ENCODE assay signal across 26 mouse cellular contexts in genomic region chr17:74580738-74581137, GRCm38 (mm10). TPM values are rescaled to one million over a fixed set of nuclear protein-coding genes. Genes with fewer than 3 reads are reported as not detected.
DNase-seq lines count a peak whose midpoint lies in the region; ATAC-seq and TF ChIP-seq lines count a peak whose summit lies in the region.
"Had no signal": no experiment of that assay in that cellular context is flagged by ENCODE, and none has a peak within 500 bp of the region (broad histone marks: within the 10 kb centered on the region; RNA-seq: fewer than 3 reads in every experiment).

No protein-coding gene starts in this region.

- no peak overlapping the region for H3K27ac ChIP-seq in liver, postnatal 0 days (ENCODE audit: low read depth)
- H3K27ac ChIP-seq in liver, embryonic 12.5 days: no peak overlapping the region
- no peak overlapping the region for H3K27ac ChIP-seq in lung, postnatal 0 days (ENCODE audit: low read length)
- H3K27ac ChIP-seq in stomach, postnatal 0 days (replicated peaks): no peak overlapping the region
- H3K27ac ChIP-seq: embryonic facial prominence, embryonic 12.5 days; embryonic facial prominence, embryonic 15.5 days; heart, adult 2 months; heart, embryonic 10.5 days; heart, embryonic 13.5 days; hindbrain, embryonic 14.5 days; hindbrain, postnatal 0 days had no signal

- H3K4me3 ChIP-seq in liver, postnatal 0 days (ENCODE audit: low read depth, low read length): no peak overlapping the region
- H3K4me3 ChIP-seq in liver, embryonic 12.5 days: no peak overlapping the region
- H3K4me3 ChIP-seq in lung, postnatal 0 days (ENCODE audit: low read depth, low read length): no peak overlapping the region
- no peak overlapping the region for H3K4me3 ChIP-seq in stomach, postnatal 0 days (ENCODE audit: low read depth, low read length)
- H3K4me3 ChIP-seq: embryonic facial prominence, embryonic 12.5 days; embryonic facial prominence, embryonic 15.5 days; heart, adult 2 months; heart, embryonic 10.5 days; heart, embryonic 13.5 days had no signal

- H3K4me1 ChIP-seq in liver, postnatal 0 days (ENCODE audit: insufficient read depth): no peaks in the 10 kb centered on the region
- no peaks in the 10 kb centered on the region for H3K4me1 ChIP-seq in liver, embryonic 12.5 days
- no peaks in the 10 kb centered on the region for H3K4me1 ChIP-seq in lung, postnatal 0 days (ENCODE audit: insufficient read depth, low read depth, low read length)
- H3K4me1 ChIP-seq in stomach, postnatal 0 days (replicated peaks; ENCODE audit: control insufficient read depth, insufficient read depth): no peaks in the 10 kb centered on the region
- H3K4me1 ChIP-seq: embryonic facial prominence, embryonic 12.5 days; embryonic facial prominence, embryonic 15.5 days; heart, embryonic 10.5 days had no signal

- 65% methylated on average over 1 of the region's 1 CpGs for WGBS in liver, postnatal 0 days (ENCODE audit: insufficient replicate concordance)
- WGBS in liver, embryonic 12.5 days (ENCODE audit: insufficient replicate concordance): 75% methylated on average over 1 of the region's 1 CpGs
- 56% methylated on average over 1 of the region's 1 CpGs for WGBS in lung, postnatal 0 days
- WGBS in stomach, postnatal 0 days: 79% methylated on average over 1 of the region's 1 CpGs

- TF ChIP-seq EP300 in liver, postnatal 0 days (IDR thresholded peaks at IDR 0.05; ENCODE audit: low read depth): no peak
- no peak for TF ChIP-seq EP300 in lung, postnatal 0 days (IDR thresholded peaks at IDR 0.05)
- TF ChIP-seq EP300 in stomach, postnatal 0 days (optimal IDR thresholded peaks at IDR 0.05): no peak

- H3K27me3 ChIP-seq in liver, postnatal 0 days (ENCODE audit: insufficient read depth, low read length): no peaks in the 10 kb centered on the region
- H3K27me3 ChIP-seq in liver, embryonic 12.5 days (replicated peaks): no peaks in the 10 kb centered on the region
- no peaks in the 10 kb centered on the region for H3K27me3 ChIP-seq in lung, postnatal 0 days (replicated peaks; ENCODE audit: insufficient read depth, low read length)
- H3K27me3 ChIP-seq in stomach, postnatal 0 days (ENCODE audit: control insufficient read depth, insufficient read depth, low read length): no peaks in the 10 kb centered on the region
- H3K27me3 ChIP-seq: embryonic facial prominence, embryonic 12.5 days; embryonic facial prominence, embryonic 15.5 days; heart, embryonic 13.5 days had no signal

- H3K9me3 ChIP-seq in liver, postnatal 0 days (ENCODE audit: low read length): no peaks in the 10 kb centered on the region
- H3K9me3 ChIP-seq in liver, embryonic 12.5 days (replicated peaks): no peaks in the 10 kb centered on the region
- H3K9me3 ChIP-seq in lung, postnatal 0 days (ENCODE audit: low read length): no peaks in the 10 kb centered on the region
- H3K9me3 ChIP-seq in stomach, postnatal 0 days (ENCODE audit: control insufficient read depth, low read length): no peaks in the 10 kb centered on the region
- H3K9me3 ChIP-seq: embryonic facial prominence, embryonic 12.5 days; embryonic facial prominence, embryonic 15.5 days; heart, embryonic 10.5 days; heart, embryonic 13.5 days had no signal

- DNase-seq in liver, postnatal 0 days: no peak
- peak; percentile 18 for DNase-seq in adipocyte (ENCODE audit: low spot score)
- peak; percentile 69 for DNase-seq in lung, postnatal 0 days (ENCODE audit: low spot score)
- DNase-seq in lung, postnatal 36 days: peak; percentile 73
- DNase-seq in stomach, postnatal 0 days (ENCODE audit: low spot score): no peak
- DNase-seq: adrenal gland, postnatal 10 days; adrenal gland, postnatal 36 days; cerebellum, adult 11 months; cerebellum, adult 2 months; cerebellum, adult 9-11 months; cerebellum, postnatal 25 days; forebrain, postnatal 0 days; gastrocnemius, postnatal 36 days; heart, adult 2 months; heart, postnatal 14 days; heart, postnatal 4 days had no signal

- no peak overlapping the region for H3K9ac ChIP-seq in liver, postnatal 0 days (replicated peaks)
- no peak overlapping the region for H3K9ac ChIP-seq in liver, embryonic 12.5 days
- no peak overlapping the region for H3K9ac ChIP-seq in lung, postnatal 0 days (replicated peaks; ENCODE audit: low read depth)
- H3K9ac ChIP-seq in stomach, postnatal 0 days (ENCODE audit: low read length): no peak overlapping the region
- H3K9ac ChIP-seq: embryonic facial prominence, embryonic 12.5 days; embryonic facial prominence, embryonic 15.5 days; forebrain, postnatal 0 days; heart, embryonic 13.5 days; hindbrain, embryonic 14.5 days had no signal

- ATAC-seq in liver, postnatal 0 days: peak; percentile 31; the same call in 1 of the 2 replicates
- no peak for ATAC-seq in liver, embryonic 12.5 days
- ATAC-seq in lung, postnatal 0 days: peak; percentile 86
- ATAC-seq in stomach, postnatal 0 days (ENCODE audit: low FRiP score, low TSS enrichment): no peak
- ATAC-seq: activated CD4-positive, CD25-positive, alpha-beta regulatory T cell, adult 4 months; CD4-positive, CD25-positive, alpha-beta regulatory T cell, adult 4 months; forebrain, embryonic 14.5 days; forebrain, postnatal 0 days; hindbrain, postnatal 0 days had no signal

- peaks cover 23% of the 10 kb centered on the region for H3K36me3 ChIP-seq in liver, postnatal 0 days (replicated peaks; ENCODE audit: insufficient read depth, low read length)
- H3K36me3 ChIP-seq in liver, embryonic 12.5 days: peaks cover 45% of the 10 kb centered on the region
- H3K36me3 ChIP-seq in lung, postnatal 0 days (ENCODE audit: insufficient read depth, low read length): peaks cover 12% of the 10 kb centered on the region; the same call in 1 of the 2 replicates
- peaks cover 8% of the 10 kb centered on the region for H3K36me3 ChIP-seq in stomach, postnatal 0 days (ENCODE audit: control insufficient read depth, insufficient read depth, low read length)

- H3K4me2 ChIP-seq in liver, postnatal 0 days (ENCODE audit: low read depth, low read length): no peak overlapping the region
- H3K4me2 ChIP-seq in liver, embryonic 12.5 days: no peak overlapping the region
- H3K4me2 ChIP-seq in lung, postnatal 0 days (replicated peaks; ENCODE audit: low read depth, low read length): no peak overlapping the region
- no peak overlapping the region for H3K4me2 ChIP-seq in stomach, postnatal 0 days (replicated peaks; ENCODE audit: low read depth)
- H3K4me2 ChIP-seq: embryonic facial prominence, embryonic 12.5 days; embryonic facial prominence, embryonic 15.5 days; heart, embryonic 13.5 days; hindbrain, embryonic 14.5 days had no signal

- TF ChIP-seq CTCF in liver, postnatal 0 days (IDR thresholded peaks at IDR 0.05; ENCODE audit: low read depth): no peak
- TF ChIP-seq CTCF in lung, postnatal 0 days (IDR thresholded peaks at IDR 0.05): no peak
- no peak for TF ChIP-seq CTCF in stomach, postnatal 0 days (IDR thresholded peaks at IDR 0.05; ENCODE audit: low read depth)

RNA-seq across cellular contexts. Expression of gene Birc6, which starts 52.6 kb away (rescaled TPM):
- 31.2 and 40.6 TPM in 2 replicates for polyA plus RNA-seq in liver, postnatal 0 days (2015; fragmentation: Nextera tagmentation; extraction: Ambion mirVana)
- polyA plus RNA-seq in liver, embryonic 12.5 days (2016; fragmentation: Nextera tagmentation; extraction: Ambion mirVana): 50.8 and 51.3 TPM in 2 replicates
- polyA plus RNA-seq in lung, postnatal 0 days (2015; fragmentation: Nextera tagmentation; extraction: Ambion mirVana): 104 and 108 TPM in 2 replicates
- 51.8 and 56.4 TPM in 2 replicates for polyA plus RNA-seq in stomach, postnatal 0 days (2015; fragmentation: Nextera tagmentation; extraction: Ambion mirVana)

Comparison
In these comparisons a context has a peak if more than half of its experiments do, and no peak if none do; other contexts are left out.
1. ATAC-seq: peak in liver, postnatal 0 days (single experiment) and lung, postnatal 0 days (single experiment); none in liver, embryonic 12.5 days (single experiment) and stomach, postnatal 0 days (single experiment).
2. DNase-seq: peak in adipocyte (single experiment), lung, postnatal 0 days (single experiment) and lung, postnatal 36 days (single experiment); none in liver, postnatal 0 days (single experiment) and stomach, postnatal 0 days (single experiment).